Mouse (Mus musculus): ENCODE measurements around the gene Xrcc4. TPM values are rescaled to one million over a fixed set of nuclear protein-coding genes. Genes with fewer than 3 reads are reported as not detected.

The Xrcc4 gene
- polyA plus RNA-seq, 1 experiment from 2014 or later, result 13.0 TPM

DNA sequence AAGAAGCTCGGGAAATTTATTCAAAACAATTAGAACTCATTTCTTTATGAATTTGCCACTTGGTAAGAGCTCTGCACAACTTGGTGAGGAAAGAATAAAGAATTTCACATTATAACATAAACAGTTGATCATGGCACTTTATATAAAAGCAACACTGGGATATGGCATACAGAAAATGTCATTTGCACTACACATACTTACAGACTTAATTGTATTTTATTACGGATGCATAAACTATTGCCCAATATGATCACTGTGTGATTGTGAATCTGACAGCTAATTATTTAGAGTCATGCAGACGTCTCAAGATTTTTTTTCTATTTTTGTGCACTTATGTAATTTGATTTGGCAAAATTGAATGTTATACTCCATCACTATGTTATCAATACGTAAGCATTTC, 56.4 kb downstream of the Xrcc4 start:
- Histone ChIP-seq H3K9ac (replicated peaks) (no peak overlapping the region), H3K4me1 (replicated peaks) (no peaks in the 10 kb centered on the region), H3K4me2 (no peak overlapping the region), H3K27me3 (no peaks in the 10 kb centered on the region), H3K36me3 (no peaks in the 10 kb centered on the region), H3K27ac (no peak overlapping the region), H3K4me3 (replicated peaks) (no peak overlapping the region), H3K9me3 (no peaks in the 10 kb centered on the region)
- 82% methylated on average over 4 of the region's 4 CpGs for WGBS
- no peak for ATAC-seq (ENCODE audit: insufficient number of reproducible peaks, insufficient read depth, low FRiP score, low TSS enrichment, low read depth)

- Histone ChIP-seq H3K4me1 (replicated peaks) (no peaks in the 10 kb centered on the region), H3K9ac (replicated peaks) (no peak overlapping the region), H3K27ac (no peak overlapping the region), H3K36me3 (no peaks in the 10 kb centered on the region), H3K27me3 (no peaks in the 10 kb centered on the region), H3K9me3 (no peaks in the 10 kb centered on the region), H3K4me2 (no peak overlapping the region), H3K4me3 (replicated peaks) (no peak overlapping the region)
- WGBS, result 56% methylated on average over 2 of the region's 2 CpGs
- no peak for ATAC-seq (ENCODE audit: insufficient number of reproducible peaks, insufficient read depth, low FRiP score, low TSS enrichment, low read depth)
Observed at GRCm38 (mm10) chr13:90032523-90032922, 56.9 kb downstream of the Xrcc4 start.

GRCm38 (mm10) chr13:90030911-90031310, 58.5 kb downstream of the Xrcc4 start:
- H3K36me3 ChIP-seq, result no peaks in the 10 kb centered on the region
- no peak for ATAC-seq (ENCODE audit: insufficient number of reproducible peaks, insufficient read depth, low FRiP score, low TSS enrichment, low read depth)
- H3K27ac ChIP-seq, result no peak overlapping the region
- no peaks in the 10 kb centered on the region for H3K27me3 ChIP-seq
- H3K4me2 ChIP-seq, result no peak overlapping the region
- 48% methylated on average over 3 of the region's 3 CpGs for WGBS
- no peak overlapping the region for H3K4me3 ChIP-seq (replicated peaks)
- no peak overlapping the region for H3K9ac ChIP-seq (replicated peaks)
- H3K9me3 ChIP-seq, result no peaks in the 10 kb centered on the region
- no peaks in the 10 kb centered on the region for H3K4me1 ChIP-seq (replicated peaks)

GRCm38 (mm10) chr13:90012620-90013019, 76.8 kb downstream of the Xrcc4 start:
- 37% methylated on average over 3 of the region's 3 CpGs for WGBS
- ATAC-seq (ENCODE audit: insufficient number of reproducible peaks, insufficient read depth, low FRiP score, low TSS enrichment, low read depth), result no peak
- H3K4me3 ChIP-seq (replicated peaks), result no peak overlapping the region
- no peak overlapping the region for H3K27ac ChIP-seq
- H3K4me1 ChIP-seq (replicated peaks), result no peaks in the 10 kb centered on the region
- no peak overlapping the region for H3K4me2 ChIP-seq
- no peaks in the 10 kb centered on the region for H3K27me3 ChIP-seq
- H3K9ac ChIP-seq (replicated peaks), result no peak overlapping the region
- no peaks in the 10 kb centered on the region for H3K9me3 ChIP-seq
- no peaks in the 10 kb centered on the region for H3K36me3 ChIP-seq

GRCm38 (mm10) chr13:90012198-90012597, 77.2 kb downstream of the Xrcc4 start:
- Histone ChIP-seq H3K36me3 (no peaks in the 10 kb centered on the region), H3K27me3 (no peaks in the 10 kb centered on the region), H3K9me3 (no peaks in the 10 kb centered on the region), H3K4me3 (replicated peaks) (no peak overlapping the region), H3K4me2 (no peak overlapping the region), H3K4me1 (replicated peaks) (no peaks in the 10 kb centered on the region), H3K27ac (no peak overlapping the region), H3K9ac (replicated peaks) (no peak overlapping the region)
- no peak for ATAC-seq (ENCODE audit: insufficient number of reproducible peaks, insufficient read depth, low FRiP score, low TSS enrichment, low read depth)
- 58% methylated on average over 8 of the region's 8 CpGs for WGBS

DNA sequence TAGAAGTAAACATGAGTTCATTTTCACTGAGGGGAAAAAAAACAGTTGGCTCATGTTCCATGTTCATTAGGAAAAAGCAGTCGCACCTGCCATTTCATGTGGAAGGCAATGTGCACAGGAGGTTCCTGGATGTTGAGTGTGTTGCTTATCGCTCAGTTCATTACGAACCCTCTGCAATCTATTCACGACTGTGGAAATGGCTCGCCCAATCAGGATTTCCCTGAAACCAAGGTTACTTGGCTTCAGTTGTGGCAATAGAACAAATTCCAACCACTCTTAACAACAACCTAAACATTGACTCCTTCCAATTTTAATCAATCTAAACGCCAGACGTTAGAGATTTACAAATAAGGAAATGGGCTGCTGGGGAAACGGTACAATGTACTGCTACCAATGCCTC, 78.3 kb downstream of the Xrcc4 start:
- H3K36me3 ChIP-seq, result no peaks in the 10 kb centered on the region
- H3K4me3 ChIP-seq (replicated peaks), result no peak overlapping the region
- no peak overlapping the region for H3K4me2 ChIP-seq
- no peak for ATAC-seq (ENCODE audit: insufficient number of reproducible peaks, insufficient read depth, low FRiP score, low TSS enrichment, low read depth)
- WGBS, result 81% methylated on average over 8 of the region's 8 CpGs
- H3K27ac ChIP-seq, result no peak overlapping the region
- no peak overlapping the region for H3K9ac ChIP-seq (replicated peaks)
- H3K27me3 ChIP-seq, result no peaks in the 10 kb centered on the region
- no peaks in the 10 kb centered on the region for H3K4me1 ChIP-seq (replicated peaks)
- H3K9me3 ChIP-seq, result no peaks in the 10 kb centered on the region

GRCm38 (mm10) chr13:90009786-90010185, 79.6 kb downstream of the Xrcc4 start:
- Histone ChIP-seq H3K4me1 (replicated peaks) (no peaks in the 10 kb centered on the region), H3K27me3 (no peaks in the 10 kb centered on the region), H3K9me3 (no peaks in the 10 kb centered on the region), H3K4me3 (replicated peaks) (no peak overlapping the region), H3K27ac (no peak overlapping the region), H3K36me3 (no peaks in the 10 kb centered on the region), H3K9ac (replicated peaks) (no peak overlapping the region), H3K4me2 (no peak overlapping the region)
- no peak for ATAC-seq (ENCODE audit: insufficient number of reproducible peaks, insufficient read depth, low FRiP score, low TSS enrichment, low read depth)

DNA sequence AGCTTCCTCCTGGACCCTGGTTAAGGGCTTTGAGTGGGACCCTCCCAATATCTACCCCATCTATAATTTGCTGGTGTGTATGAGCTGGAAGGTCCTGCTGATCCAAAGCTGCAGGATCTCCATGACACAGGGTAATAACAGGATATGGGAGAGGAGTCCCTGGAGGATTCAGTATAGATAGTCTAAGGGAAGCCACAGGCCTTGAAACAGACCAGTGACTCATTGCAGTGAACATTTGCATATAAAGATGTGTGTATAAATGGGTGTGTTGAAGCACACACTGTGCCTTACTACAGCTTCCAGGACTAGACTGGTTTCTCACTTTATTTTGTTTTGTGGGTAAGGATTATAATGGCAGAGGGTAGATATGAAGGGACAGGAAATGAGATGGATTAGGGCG, 83.8 kb downstream of the Xrcc4 start:
- 67% methylated on average over 1 of the region's 1 CpGs for WGBS

DNA sequence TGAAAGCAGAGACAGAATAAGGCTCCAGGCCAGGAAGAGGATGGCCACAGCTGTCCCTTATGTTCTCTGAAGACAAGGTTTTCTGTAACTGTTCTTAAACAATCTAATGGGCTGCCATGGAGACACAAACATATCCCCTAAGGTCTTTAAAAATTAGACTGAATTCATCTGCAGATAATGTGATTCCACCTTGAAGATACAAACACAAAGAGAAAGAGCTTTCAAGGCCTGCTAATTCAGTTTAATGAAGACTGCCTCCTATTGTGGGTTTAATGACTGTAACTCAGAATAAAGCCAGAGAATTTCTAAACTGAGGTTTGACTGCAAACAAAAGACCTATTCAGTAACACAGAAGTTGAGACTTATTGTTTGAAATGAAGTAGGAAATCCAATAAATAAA, 91.9 kb downstream of the Xrcc4 start:
- H3K4me1 ChIP-seq (replicated peaks), result no peaks in the 10 kb centered on the region
- ATAC-seq (ENCODE audit: insufficient number of reproducible peaks, insufficient read depth, low FRiP score, low TSS enrichment, low read depth), result no peak
- H3K9ac ChIP-seq (replicated peaks), result no peak overlapping the region
- no peaks in the 10 kb centered on the region for H3K27me3 ChIP-seq
- H3K4me2 ChIP-seq, result no peak overlapping the region
- no peak overlapping the region for H3K27ac ChIP-seq
- H3K4me3 ChIP-seq (replicated peaks), result no peak overlapping the region
- H3K9me3 ChIP-seq, result no peaks in the 10 kb centered on the region
- H3K36me3 ChIP-seq, result no peaks in the 10 kb centered on the region

More for the DNA sequence above, 83.8 kb downstream of the Xrcc4 start:
- no peaks in the 10 kb centered on the region for H3K27me3 ChIP-seq
- ATAC-seq (ENCODE audit: insufficient number of reproducible peaks, insufficient read depth, low FRiP score, low TSS enrichment, low read depth), result no peak
- no peaks in the 10 kb centered on the region for H3K9me3 ChIP-seq
- no peak overlapping the region for H3K27ac ChIP-seq
- H3K4me1 ChIP-seq (replicated peaks), result no peaks in the 10 kb centered on the region
- H3K4me3 ChIP-seq (replicated peaks), result no peak overlapping the region
- H3K4me2 ChIP-seq, result no peak overlapping the region
- no peaks in the 10 kb centered on the region for H3K36me3 ChIP-seq
- H3K9ac ChIP-seq (replicated peaks), result no peak overlapping the region

DNA sequence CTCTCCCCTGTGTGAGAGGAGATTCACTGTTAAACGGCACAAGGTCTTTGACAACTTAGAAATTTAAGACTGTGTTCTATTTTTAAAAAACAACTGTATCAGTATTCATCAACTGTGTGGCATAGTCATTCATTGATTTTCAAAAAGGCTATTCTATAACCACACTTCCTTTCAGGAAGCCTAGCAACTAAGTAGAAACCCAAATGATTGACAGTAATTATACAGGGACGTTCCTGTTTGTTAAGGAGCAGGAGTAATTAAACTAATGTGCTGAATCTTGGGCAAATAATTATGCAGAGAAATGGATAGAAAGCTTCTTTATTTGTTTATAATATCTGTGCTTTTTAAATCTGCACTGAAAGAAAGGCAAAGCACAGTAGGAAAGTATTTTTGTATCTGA, 103.3 kb downstream of the Xrcc4 start:
- Histone ChIP-seq H3K9ac (replicated peaks) (no peak overlapping the region), H3K36me3 (no peaks in the 10 kb centered on the region), H3K9me3 (no peaks in the 10 kb centered on the region), H3K4me2 (no peak overlapping the region), H3K27ac (no peak overlapping the region), H3K27me3 (no peaks in the 10 kb centered on the region), H3K4me1 (replicated peaks) (no peaks in the 10 kb centered on the region), H3K4me3 (replicated peaks) (no peak overlapping the region)
- 60% methylated on average over 2 of the region's 2 CpGs for WGBS
- no peak for ATAC-seq (ENCODE audit: insufficient number of reproducible peaks, insufficient read depth, low FRiP score, low TSS enrichment, low read depth)

DNA sequence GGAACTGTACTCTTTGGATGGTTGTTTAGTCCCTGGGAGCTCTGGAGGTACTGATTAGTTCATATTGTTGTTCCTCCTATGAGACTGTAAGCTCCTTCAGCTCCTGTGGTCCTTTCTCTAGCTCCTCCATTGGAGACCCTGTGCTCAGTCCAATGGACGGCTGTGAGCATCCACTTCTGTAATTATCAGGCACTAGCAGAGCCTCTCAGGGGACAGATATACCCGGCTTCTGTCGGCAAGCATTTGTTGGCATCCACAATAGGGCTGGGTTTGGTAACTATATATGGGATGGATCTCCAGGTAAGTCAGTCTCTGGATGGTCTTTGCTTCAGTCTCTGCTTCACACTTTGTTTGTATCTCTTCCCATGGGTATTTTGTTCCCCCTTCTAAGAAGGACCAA, 118.5 kb downstream of the Xrcc4 start:
- Histone ChIP-seq H3K9me3 (no peaks in the 10 kb centered on the region), H3K27ac (no peak overlapping the region), H3K27me3 (no peaks in the 10 kb centered on the region), H3K36me3 (no peaks in the 10 kb centered on the region), H3K4me2 (no peak overlapping the region), H3K9ac (replicated peaks) (no peak overlapping the region), H3K4me1 (replicated peaks) (no peaks in the 10 kb centered on the region), H3K4me3 (replicated peaks) (no peak overlapping the region)
- ATAC-seq (ENCODE audit: insufficient number of reproducible peaks, insufficient read depth, low FRiP score, low TSS enrichment, low read depth), result no peak
- WGBS, result 85% methylated on average over 3 of the region's 3 CpGs

- H3K36me3 ChIP-seq, result no peaks in the 10 kb centered on the region
- no peaks in the 10 kb centered on the region for H3K4me1 ChIP-seq (replicated peaks)
- no peak for ATAC-seq (ENCODE audit: insufficient number of reproducible peaks, insufficient read depth, low FRiP score, low TSS enrichment, low read depth)
- H3K4me3 ChIP-seq (replicated peaks), result no peak overlapping the region
- no peak overlapping the region for H3K9ac ChIP-seq (replicated peaks)
- no peaks in the 10 kb centered on the region for H3K27me3 ChIP-seq
- no peaks in the 10 kb centered on the region for H3K9me3 ChIP-seq
- H3K27ac ChIP-seq, result no peak overlapping the region
- no peak overlapping the region for H3K4me2 ChIP-seq
Observed at GRCm38 (mm10) chr13:89968671-89969070, 120.7 kb downstream of the Xrcc4 start.

Measured in limb, embryonic 12.5 days (tissue).